Mouse (Mus musculus) small intestine, adult 2 months (tissue): ENCODE data around the gene Arhgap35. TPM values are rescaled to one million over a fixed set of nuclear protein-coding genes. Genes with fewer than 3 reads are reported as not detected.

Experiments used
- H3K27ac ChIP-seq: fragments of 200-500 bp; 2 replicates; pipeline ENCODE4 v1.5.1; 2012; ENCODE audit warnings: low read depth, low read length, control low read depth, inconsistent platforms; ENCODE audit not compliant: insufficient read depth
- H3K27me3 ChIP-seq: fragments of 200-500 bp; 2 replicates; pipeline ENCODE4 v1.6.1; 2012; ENCODE audit warnings: mild to moderate bottlenecking, moderate library complexity, low read length, inconsistent platforms; ENCODE audit not compliant: control insufficient read depth, insufficient read depth
- H3K36me3 ChIP-seq: fragments of 200-500 bp; 2 replicates; pipeline ENCODE4 v1.6.1; 2012; ENCODE audit warnings: mild to moderate bottlenecking, low read length, control low read depth, inconsistent platforms; ENCODE audit not compliant: control insufficient read depth, insufficient read depth
- H3K4me1 ChIP-seq: fragments of 200-500 bp; 2 replicates; pipeline ENCODE4 v1.6.1; 2012; ENCODE audit warnings: low read length, inconsistent platforms, mixed read lengths; ENCODE audit not compliant: control insufficient read depth, insufficient read depth, insufficient read length
- H3K4me3 ChIP-seq: fragments of 200-500 bp; 2 replicates; pipeline ENCODE4 v1.5.1; 2012; ENCODE audit warnings: low read depth, mild to moderate bottlenecking, control low read depth, inconsistent platforms, low read length, moderate library complexity
- CTCF ChIP-seq: fragments of 200-500 bp; IDR thresholded peaks from 2 replicates; pipeline ENCODE4 v1.5.1; 2012; ENCODE audit warnings: low read depth, mild to moderate bottlenecking, control low read depth, inconsistent platforms, low read length, moderate library complexity, mixed read lengths; ENCODE audit not compliant: insufficient replicate concordance, insufficient read length; ENCODE audit errors: extremely low read depth
- POLR2A ChIP-seq: fragments of 200-500 bp; IDR thresholded peaks from 2 replicates; pipeline ENCODE4 v1.6.1; 2012; ENCODE audit warnings: low read depth, mild to moderate bottlenecking, control low read depth, inconsistent platforms, low read length, moderate library complexity
- WGBS: fragments of 180-500 bp; shearing (Covaris S2); methylation state at CpG from one replicate; pipeline ENCODE4 v1.1.7; 2018; 5-methylcytosine and 5-hydroxymethylcytosine counted together
- polyA plus RNA-seq: library from polyadenylated mRNA; depleted of rRNA; stranded (reverse); fragments of >200 nt; gene quantifications from 2 replicates; pipeline ENCODE4 v1.2.3, GENCODE M21; 2012; rRNA removed

Arhgap35 gene
- polyA plus RNA-seq, 1 experiment: 11.6 TPM

GRCm38 (mm10) chr7:16460566-16460965 lies 154.2 kb downstream of the Arhgap35 start:
- no peaks in the 10 kb centered on the region for H3K27me3 ChIP-seq
- H3K4me3 ChIP-seq: no peak overlapping the region
- no peak for TF ChIP-seq CTCF
- no peak for TF ChIP-seq POLR2A
- peaks cover 1% of the 10 kb centered on the region; the same call in 1 of the 2 replicates for H3K36me3 ChIP-seq
- no peak overlapping the region for H3K27ac ChIP-seq
- 37% methylated on average over 13 of the region's 13 CpGs for WGBS
- H3K4me1 ChIP-seq: no peaks in the 10 kb centered on the region

- peaks cover 7% of the 10 kb centered on the region; the same call in 1 of the 2 replicates for H3K4me1 ChIP-seq
- TF ChIP-seq POLR2A (no peak), CTCF (no peak)
- H3K27ac ChIP-seq: no peak overlapping the region
- no peaks in the 10 kb centered on the region for H3K27me3 ChIP-seq
- H3K4me3 ChIP-seq: no peak overlapping the region
- H3K36me3 ChIP-seq: peaks cover 1% of the 10 kb centered on the region; the same call in 1 of the 2 replicates
- 85% methylated on average over 5 of the region's 5 CpGs for WGBS
Observed at GRCm38 (mm10) chr7:16456289-16456688, 158.5 kb downstream of the Arhgap35 start.

- 95% methylated on average over 14 of the region's 14 CpGs for WGBS
- H3K36me3 ChIP-seq: peaks cover 1% of the 10 kb centered on the region; the same call in 1 of the 2 replicates
- no peak overlapping the region for H3K4me3 ChIP-seq
- TF ChIP-seq CTCF (no peak), POLR2A (no peak)
- H3K27ac ChIP-seq: no peak overlapping the region
- H3K27me3 ChIP-seq: no peaks in the 10 kb centered on the region
- peaks cover 7% of the 10 kb centered on the region; the same call in 1 of the 2 replicates for H3K4me1 ChIP-seq
Observed at GRCm38 (mm10) chr7:16455016-16455415, 159.8 kb downstream of the Arhgap35 start.

GRCm38 (mm10) chr7:16453118-16453711 lies 161.6 kb downstream of the Arhgap35 start:
- no peak for TF ChIP-seq POLR2A
- no peak for TF ChIP-seq CTCF
- WGBS: under 1% methylated on average over 23 of the region's 23 CpGs
- Histone ChIP-seq H3K4me3 (peak overlapping the region; percentile 79), H3K27ac (no peak overlapping the region), H3K27me3 (no peaks in the 10 kb centered on the region), H3K4me1 (peaks cover 7% of the 10 kb centered on the region; the same call in 1 of the 2 replicates), H3K36me3 (peaks cover 1% of the 10 kb centered on the region; the same call in 1 of the 2 replicates)

GRCm38 (mm10) chr7:16452587-16453073 lies 162.2 kb downstream of the Arhgap35 start, which contains the start of gene Tmem160:
Tmem160 (plus strand) TSS chr7:16452779.
- Histone ChIP-seq H3K27me3 (no peaks in the 10 kb centered on the region), H3K4me3 (peak within 1 kb of the TSS; percentile 79), H3K36me3 (peaks cover 1% of the 10 kb centered on the region; the same call in 1 of the 2 replicates), H3K27ac (no peak within 1 kb of the TSS; the same call in 1 of the 2 replicates), H3K4me1 (peaks cover 7% of the 10 kb centered on the region; the same call in 1 of the 2 replicates)
- TF ChIP-seq CTCF (no peak), POLR2A (0 out of 2 replicates have a peak, but pooled peaks have one; percentile 23)
- 1% methylated on average over 30 of the region's 30 CpGs for WGBS

GRCm38 (mm10) chr7:16451656-16452055 lies 163.1 kb downstream of the Arhgap35 start:
- H3K36me3 ChIP-seq: peaks cover 1% of the 10 kb centered on the region; the same call in 1 of the 2 replicates
- H3K4me3 ChIP-seq: no peak overlapping the region
- no peak overlapping the region for H3K27ac ChIP-seq
- WGBS: 69% methylated on average over 6 of the region's 6 CpGs
- no peaks in the 10 kb centered on the region for H3K27me3 ChIP-seq
- peaks cover 7% of the 10 kb centered on the region; the same call in 1 of the 2 replicates for H3K4me1 ChIP-seq
- TF ChIP-seq POLR2A: no peak
- TF ChIP-seq CTCF: no peak

Other genes with a start within 250 kb of the Arhgap35 start
- gene Sae1, start 227.2 kb downstream of the Arhgap35 start, polyA plus RNA-seq: 9.8 and 15.0 TPM in 2 replicates
- gene Zc3h4, start 214.1 kb downstream of the Arhgap35 start, polyA plus RNA-seq: 23.3 and 60.6 TPM in 2 replicates
- 156 and 330 TPM in 2 replicates for gene Tmem160, start 162.2 kb downstream of the Arhgap35 start, polyA plus RNA-seq
- 0.05 TPM in 1 of 2 replicates, not detected in the other for gene Npas1, start 137.3 kb downstream of the Arhgap35 start, polyA plus RNA-seq
- not detected in 2 replicates for gene Ceacam15, start 60.7 kb upstream of the Arhgap35 start, polyA plus RNA-seq
- gene Ceacam9, start 106.9 kb upstream of the Arhgap35 start, polyA plus RNA-seq: not detected in 2 replicates
- gene Ap2s1, start 123.4 kb upstream of the Arhgap35 start, polyA plus RNA-seq: 276 and 540 TPM in 2 replicates
- gene Slc1a5, start 166.3 kb upstream of the Arhgap35 start, polyA plus RNA-seq: 37.8 and 43.5 TPM in 2 replicates
- gene Strn4, start 200.9 kb upstream of the Arhgap35 start, polyA plus RNA-seq: 58.9 and 119 TPM in 2 replicates
- 14.6 and 24.5 TPM in 2 replicates for gene Fkrp, start 201.7 kb upstream of the Arhgap35 start, polyA plus RNA-seq
- gene Prkd2, start 227.9 kb upstream of the Arhgap35 start, polyA plus RNA-seq: 22.9 and 44.0 TPM in 2 replicates